Mouse (Mus musculus) gastrocnemius, postnatal 10 days (tissue): ENCODE results near the gene Atxn7l1. TPM values are rescaled to one million over a fixed set of nuclear protein-coding genes. Genes with fewer than 3 reads are reported as not detected.

Experiments used
- DNase-seq: peaks from one replicate; pipeline ENCODE4 v3.0.0; 2021; ENCODE audit warnings: mixed read lengths
- total RNA-seq, 2 experiments: library from RNA; stranded (reverse); gene quantifications; 2 replicates each; pipeline ENCODE4 v1.2.3; 2021

Atxn7l1 gene
- total RNA-seq, 2 experiments from 2014 or later = 20.2 to 24.4 TPM

- peak; percentile 44 for DNase-seq
These were observed 88.4 kb downstream of the Atxn7l1 start for GRCm38 (mm10) chr12:33235771-33236323.

- DNase-seq = no peak
These were observed 89.0 kb downstream of the Atxn7l1 start for GRCm38 (mm10) chr12:33236344-33237049.

- no peak for DNase-seq
These were observed 89.6 kb downstream of the Atxn7l1 start for GRCm38 (mm10) chr12:33237108-33237507.

- DNase-seq = no peak
These were observed 95.2 kb downstream of the Atxn7l1 start for GRCm38 (mm10) chr12:33242679-33243078.

GRCm38 (mm10) chr12:33244132-33244875 is 96.8 kb downstream of the Atxn7l1 start:
- DNase-seq = no peak

- no peak for DNase-seq
These were observed 98.0 kb downstream of the Atxn7l1 start for GRCm38 (mm10) chr12:33245455-33245854.

GRCm38 (mm10) chr12:33246878-33247277 is 99.4 kb downstream of the Atxn7l1 start:
- DNase-seq = no peak

GRCm38 (mm10) chr12:33250197-33250596 is 102.7 kb downstream of the Atxn7l1 start:
- no peak for DNase-seq

- DNase-seq = no peak
These were observed 103.9 kb downstream of the Atxn7l1 start for GRCm38 (mm10) chr12:33251399-33251798.

- no peak for DNase-seq
These were observed 105.1 kb downstream of the Atxn7l1 start for GRCm38 (mm10) chr12:33252621-33253020.

- no peak for DNase-seq
These were observed 105.7 kb downstream of the Atxn7l1 start for GRCm38 (mm10) chr12:33253206-33253605.

- DNase-seq = no peak
These were observed 107.8 kb downstream of the Atxn7l1 start for GRCm38 (mm10) chr12:33255256-33255655.

GRCm38 (mm10) chr12:33256426-33256825 is 108.9 kb downstream of the Atxn7l1 start:
- no peak for DNase-seq

GRCm38 (mm10) chr12:33258995-33259529 is 111.6 kb downstream of the Atxn7l1 start:
- DNase-seq = no peak

GRCm38 (mm10) chr12:33260575-33260974 is 113.1 kb downstream of the Atxn7l1 start:
- DNase-seq = no peak

- DNase-seq = no peak
These were observed 118.4 kb downstream of the Atxn7l1 start for GRCm38 (mm10) chr12:33265877-33266276.

- DNase-seq = no peak
These were observed 120.5 kb downstream of the Atxn7l1 start for GRCm38 (mm10) chr12:33267965-33268364.

- peak; percentile 54 for DNase-seq
These were observed 122.2 kb downstream of the Atxn7l1 start for GRCm38 (mm10) chr12:33269743-33270142.

GRCm38 (mm10) chr12:33271865-33272264 is 124.4 kb downstream of the Atxn7l1 start:
- DNase-seq = no peak

GRCm38 (mm10) chr12:33272441-33272840 is 124.9 kb downstream of the Atxn7l1 start:
- no peak for DNase-seq

GRCm38 (mm10) chr12:33273147-33273546 is 125.7 kb downstream of the Atxn7l1 start:
- no peak for DNase-seq

- DNase-seq = no peak
These were observed 126.2 kb downstream of the Atxn7l1 start for GRCm38 (mm10) chr12:33273668-33274067.

- DNase-seq = no peak
These were observed 128.5 kb downstream of the Atxn7l1 start for GRCm38 (mm10) chr12:33276028-33276427.
